Mouse (Mus musculus) E14TG2a.4 (cell line): ENCODE data around the gene Thoc6.
A peak's percentile ranks its signal among the peaks of the same experiment; 100 is the strongest.

Experiments
- CTCF ChIP-seq: conservative IDR thresholded peaks from 2 replicates; pipeline ENCODE4 v1.5.1; 2014; ENCODE audit warnings: low read length
- NANOG ChIP-seq: IDR thresholded peaks from 2 replicates; pipeline ENCODE4 v1.6.1; 2014; ENCODE audit warnings: borderline replicate concordance, low read length, mixed read lengths

DNA sequence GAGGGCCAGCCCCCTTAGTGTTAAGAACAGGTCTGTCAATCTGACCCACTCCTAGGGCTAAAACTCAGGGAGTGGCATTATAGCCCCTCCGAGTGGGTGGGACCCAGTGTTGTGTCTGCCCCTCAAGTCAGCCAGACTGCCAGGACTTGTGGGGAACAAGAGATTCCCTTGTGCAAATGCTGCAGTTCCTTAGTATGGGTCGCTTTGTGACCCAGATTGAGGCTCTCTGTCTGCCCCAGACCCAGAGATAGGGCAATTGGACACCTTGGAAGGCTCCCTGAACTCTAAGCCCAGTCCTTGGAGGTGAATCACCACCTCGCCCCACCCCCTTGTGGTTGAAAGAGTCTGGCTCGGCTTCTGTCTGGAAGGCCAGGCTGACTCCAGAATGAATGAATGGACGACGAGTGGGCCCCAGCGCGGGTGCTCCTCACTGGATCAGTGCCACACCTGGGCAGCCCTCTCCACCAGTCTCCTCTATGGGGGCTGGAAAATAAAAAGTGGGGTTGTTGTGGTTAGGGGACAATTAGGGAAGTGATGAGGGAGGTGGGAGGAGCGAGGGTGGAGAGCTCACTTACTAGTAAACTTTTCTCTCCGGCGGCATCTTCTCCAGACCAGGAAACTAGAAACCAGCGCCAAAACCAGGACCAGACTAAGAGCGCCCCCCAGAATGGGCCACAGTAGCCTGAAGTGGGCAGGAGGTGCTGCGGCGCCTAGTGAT, 2.0 kb upstream of the Thoc6 start:
- TF ChIP-seq CTCF: 0 out of 2 replicates have a peak, but pooled peaks have one; percentile 4
- TF ChIP-seq NANOG: no peak
